Mouse (Mus musculus): ENCODE measurements around the gene Lix1l.

GRCm38 (mm10) chr3:96554251-96554650 lies 46.7 kb upstream of the Lix1l start:
- no peak for TF ChIP-seq CTCF (IDR thresholded peaks at IDR 0.05; ENCODE audit: control insufficient read depth, insufficient read depth, insufficient read length)
- no peak for TF ChIP-seq MAX (IDR thresholded peaks at IDR 0.05)
- TF ChIP-seq CEBPB (IDR thresholded peaks at IDR 0.05; ENCODE audit: low read depth) = no peak
- TF ChIP-seq USF1 (IDR thresholded peaks at IDR 0.05; ENCODE audit: low read depth) = no peak
- no peak for TF ChIP-seq MYOG (IDR thresholded peaks at IDR 0.05; ENCODE audit: control insufficient read depth, extremely low read depth, insufficient read length)
- no peak for TF ChIP-seq MYOD1 (IDR thresholded peaks at IDR 0.05; ENCODE audit: control insufficient read depth, insufficient read length, low read depth)
